27 mouse cellular contexts compared by ENCODE assay signal in genomic region chr1:194683132-194683531, GRCm38 (mm10).
DNase-seq lines count a peak whose midpoint lies in the region; ATAC-seq and TF ChIP-seq lines count a peak whose summit lies in the region.
"Had no signal": no experiment of that assay in that cellular context is flagged by ENCODE, and none has a peak within 500 bp of the region (broad histone marks: within the 10 kb centered on the region; RNA-seq: fewer than 3 reads in every experiment).

No protein-coding gene starts in this region.

- no peak overlapping the region for H3K4me3 ChIP-seq in kidney, embryonic 15.5 days (replicated peaks)
- no peak overlapping the region for H3K4me3 ChIP-seq in midbrain, embryonic 11.5 days (ENCODE audit: low read depth, low read length)
- no peak overlapping the region for H3K4me3 ChIP-seq in midbrain, embryonic 15.5 days
- H3K4me3 ChIP-seq in stomach, postnatal 0 days (ENCODE audit: low read depth, low read length) = no peak overlapping the region
- H3K4me3 ChIP-seq: embryonic facial prominence, embryonic 12.5 days; forebrain, embryonic 10.5 days; limb, embryonic 10.5 days; limb, embryonic 15.5 days; liver, embryonic 13.5 days; megakaryocyte, embryonic 14.5 days; midbrain, embryonic 13.5 days had no signal

- DNase-seq in kidney, adult 8-10 months = no peak
- DNase-seq in midbrain, embryonic 11.5 days (ENCODE audit: low spot score, missing footprints) = peak; percentile 44
- no peak for DNase-seq in Patski (ENCODE audit: low read depth, low spot score)
- DNase-seq in stomach, postnatal 0 days (ENCODE audit: low spot score) = no peak
- no peak for DNase-seq in testis, postnatal 10 days (ENCODE audit: low spot score)
- DNase-seq: adrenal gland, adult 8-10 months; cerebellum, adult 8-10 months; cerebellum, postnatal 36 days; embryo, embryonic 11 days; heart, postnatal 14 days; kidney, postnatal 10 days; liver, embryonic 13.5 days; lung, adult 18-20 months; lung, postnatal 4 days; thymus, postnatal 25 days had no signal

- no peak overlapping the region for H3K4me2 ChIP-seq in kidney, embryonic 15.5 days
- H3K4me2 ChIP-seq in midbrain, embryonic 11.5 days = no peak overlapping the region
- H3K4me2 ChIP-seq in midbrain, embryonic 15.5 days = no peak overlapping the region
- no peak overlapping the region for H3K4me2 ChIP-seq in stomach, postnatal 0 days (replicated peaks; ENCODE audit: low read depth)
- H3K4me2 ChIP-seq: embryonic facial prominence, embryonic 12.5 days; limb, embryonic 15.5 days; liver, embryonic 13.5 days; midbrain, embryonic 13.5 days had no signal

- H3K4me1 ChIP-seq in kidney, embryonic 15.5 days = peaks cover 34% of the 10 kb centered on the region
- H3K4me1 ChIP-seq in midbrain, embryonic 11.5 days (ENCODE audit: control insufficient read depth, insufficient read depth, low read length) = no peaks in the 10 kb centered on the region; the same call in 1 of the 2 replicates
- peaks cover 15% of the 10 kb centered on the region for H3K4me1 ChIP-seq in midbrain, embryonic 15.5 days
- H3K4me1 ChIP-seq in stomach, postnatal 0 days (replicated peaks; ENCODE audit: control insufficient read depth, insufficient read depth) = peaks cover 10% of the 10 kb centered on the region; the same call in 1 of the 2 replicates

- CTCF ChIA-PET in Patski (lab: Charles Lee) = interaction anchor here (1.1 to 1.4 kb wide), 3 partner anchors 8 to 41 kb away, joined by 3 to 4 read pairs (median 3); no protein-coding TSS in a partner anchor

- TF ChIP-seq EP300 in stomach, postnatal 0 days (optimal IDR thresholded peaks at IDR 0.05) = no peak

- H3K27ac ChIP-seq in kidney, embryonic 15.5 days = no peak overlapping the region
- H3K27ac ChIP-seq in midbrain, embryonic 11.5 days (ENCODE audit: low read depth, low read length) = no peak overlapping the region
- no peak overlapping the region for H3K27ac ChIP-seq in midbrain, embryonic 15.5 days
- no peak overlapping the region for H3K27ac ChIP-seq in stomach, postnatal 0 days (replicated peaks)
- H3K27ac ChIP-seq: embryonic facial prominence, embryonic 12.5 days; forebrain, embryonic 10.5 days; limb, embryonic 10.5 days; limb, embryonic 15.5 days; liver, embryonic 13.5 days; midbrain, embryonic 13.5 days had no signal

- no peak overlapping the region for H3K9ac ChIP-seq in kidney, embryonic 15.5 days
- H3K9ac ChIP-seq in midbrain, embryonic 11.5 days (ENCODE audit: low read length) = no peak overlapping the region
- H3K9ac ChIP-seq in midbrain, embryonic 15.5 days = no peak overlapping the region
- H3K9ac ChIP-seq in stomach, postnatal 0 days (ENCODE audit: low read length) = no peak overlapping the region
- H3K9ac ChIP-seq: embryonic facial prominence, embryonic 12.5 days; limb, embryonic 15.5 days; liver, embryonic 13.5 days; midbrain, embryonic 13.5 days had no signal

- in situ Hi-C loops in Patski (cut with MboI; ENCODE audit: low pct_unique_long_range_greater_than_20kb) = no loop called here

- peaks cover 8% of the 10 kb centered on the region; the same call in 1 of the 2 replicates for H3K27me3 ChIP-seq in kidney, embryonic 15.5 days
- no peaks in the 10 kb centered on the region for H3K27me3 ChIP-seq in midbrain, embryonic 11.5 days (ENCODE audit: control insufficient read depth, insufficient read depth, low read length)
- no peaks in the 10 kb centered on the region for H3K27me3 ChIP-seq in midbrain, embryonic 15.5 days (replicated peaks)
- H3K27me3 ChIP-seq in Patski = no peaks in the 10 kb centered on the region
- no peaks in the 10 kb centered on the region for H3K27me3 ChIP-seq in stomach, postnatal 0 days (ENCODE audit: control insufficient read depth, insufficient read depth, low read length)
- H3K27me3 ChIP-seq: embryonic facial prominence, embryonic 12.5 days; limb, embryonic 15.5 days; liver, embryonic 13.5 days; midbrain, embryonic 13.5 days had no signal

- POLR2A ChIA-PET in Patski (lab: Charles Lee) = interaction anchor here (0.8 to 1.0 kb wide), 2 partner anchors 10 to 59 kb away, joined by 3 to 4 read pairs; no protein-coding TSS in a partner anchor

- TF ChIP-seq CTCF in Patski (IDR thresholded peaks at IDR 0.05) = no peak
- no peak for TF ChIP-seq CTCF in stomach, postnatal 0 days (IDR thresholded peaks at IDR 0.05; ENCODE audit: low read depth)

- H3K9me3 ChIP-seq in kidney, embryonic 15.5 days (replicated peaks) = no peaks in the 10 kb centered on the region
- no peaks in the 10 kb centered on the region for H3K9me3 ChIP-seq in midbrain, embryonic 11.5 days (ENCODE audit: control insufficient read depth, low read length)
- H3K9me3 ChIP-seq in midbrain, embryonic 15.5 days = no peaks in the 10 kb centered on the region
- H3K9me3 ChIP-seq in stomach, postnatal 0 days (ENCODE audit: control insufficient read depth, low read length) = no peaks in the 10 kb centered on the region
- H3K9me3 ChIP-seq: embryonic facial prominence, embryonic 12.5 days; forebrain, embryonic 10.5 days; G1E; limb, embryonic 10.5 days; limb, embryonic 15.5 days; liver, embryonic 13.5 days; megakaryocyte, embryonic 14.5 days; midbrain, embryonic 13.5 days had no signal

- 53% methylated on average over 3 of the region's 3 CpGs for WGBS in kidney, embryonic 15.5 days
- 78% methylated on average over 3 of the region's 3 CpGs for WGBS in midbrain, embryonic 11.5 days
- 80% methylated on average over 3 of the region's 3 CpGs for WGBS in midbrain, embryonic 15.5 days
- WGBS in stomach, postnatal 0 days = 41% methylated on average over 3 of the region's 3 CpGs

- H3K36me3 ChIP-seq in kidney, embryonic 15.5 days = no peaks in the 10 kb centered on the region
- H3K36me3 ChIP-seq in midbrain, embryonic 11.5 days (ENCODE audit: control insufficient read depth, insufficient read depth, low read length) = no peaks in the 10 kb centered on the region
- no peaks in the 10 kb centered on the region for H3K36me3 ChIP-seq in midbrain, embryonic 15.5 days (replicated peaks)
- no peaks in the 10 kb centered on the region for H3K36me3 ChIP-seq in stomach, postnatal 0 days (ENCODE audit: control insufficient read depth, insufficient read depth, low read length)
- H3K36me3 ChIP-seq: embryonic facial prominence, embryonic 12.5 days; forebrain, embryonic 10.5 days; G1E; limb, embryonic 10.5 days; limb, embryonic 15.5 days; liver, embryonic 13.5 days; midbrain, embryonic 13.5 days had no signal

- 0 out of 2 replicates have a peak, but pooled peaks have one; percentile 37 for ATAC-seq in kidney, embryonic 15.5 days (replicated peaks; ENCODE audit: low FRiP score)
- no peak for ATAC-seq in midbrain, embryonic 11.5 days (ENCODE audit: low FRiP score)
- no peak for ATAC-seq in midbrain, embryonic 15.5 days (replicated peaks)
- ATAC-seq in Patski = peak; percentile 72
- peak; percentile 64; the same call in 1 of the 2 replicates for ATAC-seq in stomach, postnatal 0 days (ENCODE audit: low FRiP score, low TSS enrichment)
- ATAC-seq: forebrain, embryonic 16.5 days; intestine, embryonic 16.5 days; lung, postnatal 0 days; midbrain, embryonic 13.5 days had no signal

Comparison
In these comparisons a context has a peak if more than half of its experiments do, and no peak if none do; other contexts are left out.
1. ATAC-seq: peak in kidney, embryonic 15.5 days (single experiment), Patski (single experiment) and stomach, postnatal 0 days (single experiment); none in midbrain, embryonic 11.5 days (single experiment) and midbrain, embryonic 15.5 days (single experiment).